Comparison of ENCODE assay signal across 8 mouse cellular contexts in genomic region chr10:81285694-81286450, GRCm38 (mm10). TPM values are rescaled to one million over a fixed set of nuclear protein-coding genes. Genes with fewer than 3 reads are reported as not detected.
A peak's percentile ranks its signal among the peaks of the same experiment; 100 is the strongest.
DNase-seq lines count a peak whose midpoint lies in the region; ATAC-seq and TF ChIP-seq lines count a peak whose summit lies in the region.

No protein-coding gene starts in this region.

- CTCF ChIA-PET in Patski (lab: Charles Lee), result no interaction called here

- whole genome bisulfite sequencing in hindbrain, embryonic 12.5 days, result 3% methylated on average over 54 of the region's 54 CpGs
- 4% methylated on average over 53 of the region's 54 CpGs for WGBS in macrophage (ENCODE audit: missing documents)

- no peaks in the 10 kb centered on the region for H3K79me2 ChIP-seq in macrophage (ENCODE audit: inconsistent target)

- no peaks in the 10 kb centered on the region for H3K9me3 ChIP-seq in hindbrain, embryonic 12.5 days (replicated peaks)

- in situ Hi-C loops in Patski (cut with MboI; ENCODE audit: low pct_unique_long_range_greater_than_20kb), result loop anchor here (5.0 kb wide), 2 partner anchors 66 to 166 kb away; partner anchors contain the start of gene Hmg20b

- peak; percentile 71 for ATAC-seq in Patski
- peak; percentile 62 for ATAC-seq in hindbrain, embryonic 12.5 days (ENCODE audit: low FRiP score)

- TF ChIP-seq CTCF in Patski (IDR thresholded peaks at IDR 0.05), result no peak

- no peaks in the 10 kb centered on the region for H3K36me3 ChIP-seq in hindbrain, embryonic 12.5 days
- no peaks in the 10 kb centered on the region for H3K36me3 ChIP-seq in macrophage (ENCODE audit: inconsistent target)

- no peak overlapping the region for H3K27ac ChIP-seq in hindbrain, embryonic 12.5 days
- no peak overlapping the region for H3K27ac ChIP-seq in macrophage

- POLR2A ChIA-PET in Patski (lab: Charles Lee), result interaction anchor here (0.7 to 2.5 kb wide), 2 partner anchors 18 to 19 kb away, joined by 3 to 8 read pairs; no protein-coding TSS in a partner anchor

- peak; percentile 39 for DNase-seq in Patski (ENCODE audit: low read depth, low spot score)
- peak; percentile 83 for DNase-seq in cerebellum, adult 8-10 months
- DNase-seq in forelimb bud, embryonic 11.5 days (ENCODE audit: low read depth, low spot score), result peak; percentile 89
- peak; percentile 79 to 94 for DNase-seq in layer of hippocampus, postnatal 25 days (ENCODE audit: extremely low spot score in 1 of 2, low spot score in 1 of 2)
- DNase-seq in retina, postnatal 7 days (ENCODE audit: low read depth, low spot score), result peak; percentile 77
- peak; percentile 87 to 97 for DNase-seq in urinary bladder, adult 18-20 months (ENCODE audit: low spot score in 2 of 2)

- peak overlapping the region; percentile 65 for H3K9ac ChIP-seq in hindbrain, embryonic 12.5 days

- H3K4me2 ChIP-seq in hindbrain, embryonic 12.5 days (replicated peaks), result peak overlapping the region; percentile 81

- peaks cover 14% of the 10 kb centered on the region for H3K4me1 ChIP-seq in hindbrain, embryonic 12.5 days

- H3K4me3 ChIP-seq in hindbrain, embryonic 12.5 days, result peak overlapping the region; percentile 50
- H3K4me3 ChIP-seq in macrophage (ENCODE audit: inconsistent target), result peak overlapping the region; percentile 48

- no peaks in the 10 kb centered on the region for H3K27me3 ChIP-seq in Patski
- peaks cover 66% of the 10 kb centered on the region for H3K27me3 ChIP-seq in hindbrain, embryonic 12.5 days

RNA-seq across cellular contexts. Expression of gene Tjp3, which starts 5.5 kb away (rescaled TPM):
- 6.5 TPM for polyA plus RNA-seq in Patski (2021)
- 5.4 and 6.8 TPM in 2 replicates for polyA plus RNA-seq in hindbrain, embryonic 12.5 days (2016; fragmentation: Nextera tagmentation; extraction: Ambion mirVana)
- total RNA-seq in layer of hippocampus, postnatal 25 days (2021), result 1 to 10 TPM in 1 of 2 experiments, under 1 TPM in 1; 0.86 to 1.2 TPM
- total RNA-seq in macrophage (2018; cell fraction: chromatin; rRNA removed), result 10 to 100 TPM in 7 of 26 experiments, 1 to 10 TPM in 18, under 1 TPM in 1; 0.75 to 37.3 (median 7.3) TPM
- total RNA-seq in macrophage (2018; cell fraction: cytosol; rRNA removed), result 1 to 10 TPM; 1.1 to 6.3 (median 2.9) TPM
- total RNA-seq in macrophage (2018; cell fraction: nucleus; rRNA removed), result 10 to 100 TPM in 2 of 26 experiments, 1 to 10 TPM in 23, under 1 TPM in 1; 0.63 to 11.8 (median 3.8) TPM
- polyA plus RNA-seq in macrophage (2018), result 1.7 to 4.2 TPM (median 3.3 TPM) in 3 replicates

RNA-seq across cellular contexts. Expression of gene Pip5k1c, which starts 6.9 kb away (rescaled TPM):
- polyA plus RNA-seq in Patski (2021) (51.5 TPM), macrophage (2018) (63.2 to 85.8 TPM (median 77.1 TPM) in 3 replicates)
- polyA plus RNA-seq in hindbrain, embryonic 12.5 days (2016; fragmentation: Nextera tagmentation; extraction: Ambion mirVana), result 97.3 and 103 TPM in 2 replicates
- 100 to 1,000 TPM; 306 to 318 TPM for total RNA-seq in layer of hippocampus, postnatal 25 days (2021)
- total RNA-seq in macrophage (2018; cell fraction: chromatin; rRNA removed), result 100 to 1,000 TPM in 24 of 26 experiments, 10 to 100 TPM in 2; 39.6 to 234 (median 132) TPM
- 100 to 1,000 TPM in 10 of 26 experiments, 10 to 100 TPM in 16; 63.7 to 115 (median 91.8) TPM for total RNA-seq in macrophage (2018; cell fraction: cytosol; rRNA removed)
- total RNA-seq in macrophage (2018; cell fraction: nucleus; rRNA removed), result 100 to 1,000 TPM in 17 of 26 experiments, 10 to 100 TPM in 9; 68.2 to 171 (median 103) TPM

RNA-seq across cellular contexts. Expression of gene Apba3, which starts 19.1 kb away (rescaled TPM):
- polyA plus RNA-seq in Patski (2021), result 71.4 TPM
- 36.9 and 38.1 TPM in 2 replicates for polyA plus RNA-seq in hindbrain, embryonic 12.5 days (2016; fragmentation: Nextera tagmentation; extraction: Ambion mirVana)
- total RNA-seq in layer of hippocampus, postnatal 25 days (2021), result 10 to 100 TPM; 35.4 to 39.5 TPM
- 10 to 100 TPM; 10.4 to 52.3 (median 28.9) TPM for total RNA-seq in macrophage (2018; cell fraction: chromatin; rRNA removed)
- total RNA-seq in macrophage (2018; cell fraction: cytosol; rRNA removed), result 10 to 100 TPM; 16.1 to 31.6 (median 19.8) TPM
- 10 to 100 TPM in 24 of 26 experiments, 1 to 10 TPM in 2; 7.3 to 38.0 (median 21.2) TPM for total RNA-seq in macrophage (2018; cell fraction: nucleus; rRNA removed)
- 9.8 to 31.4 TPM (median 19.8 TPM) in 3 replicates for polyA plus RNA-seq in macrophage (2018)

RNA-seq across cellular contexts. Expression of gene Mrpl54, which starts 19.1 kb away (rescaled TPM):
- polyA plus RNA-seq in Patski (2021), result 98.3 TPM
- polyA plus RNA-seq in hindbrain, embryonic 12.5 days (2016; fragmentation: Nextera tagmentation; extraction: Ambion mirVana), result 142 and 155 TPM in 2 replicates
- total RNA-seq in layer of hippocampus, postnatal 25 days (2021), result 10 to 100 TPM; 38.6 to 44.0 TPM
- total RNA-seq in macrophage (2018; cell fraction: chromatin; rRNA removed), result 10 to 100 TPM in 19 of 26 experiments, 1 to 10 TPM in 7; 6.0 to 21.6 (median 12.7) TPM
- 100 to 1,000 TPM in 1 of 26 experiments, 10 to 100 TPM in 25; 68.1 to 101 (median 82.8) TPM for total RNA-seq in macrophage (2018; cell fraction: cytosol; rRNA removed)
- total RNA-seq in macrophage (2018; cell fraction: nucleus; rRNA removed), result 10 to 100 TPM; 10.4 to 36.7 (median 20.6) TPM
- 39.4 to 78.9 TPM (median 55.8 TPM) in 3 replicates for polyA plus RNA-seq in macrophage (2018)

RNA-seq across cellular contexts. Expression of gene Matk, which starts 33.1 kb away (rescaled TPM):
- polyA plus RNA-seq in Patski (2021) (1.5 TPM), macrophage (2018) (5.3 to 5.7 TPM (median 5.5 TPM) in 3 replicates)
- polyA plus RNA-seq in hindbrain, embryonic 12.5 days (2016; fragmentation: Nextera tagmentation; extraction: Ambion mirVana), result 6.3 and 6.8 TPM in 2 replicates
- 100 to 1,000 TPM; 222 to 244 TPM for total RNA-seq in layer of hippocampus, postnatal 25 days (2021)
- 10 to 100 TPM in 12 of 26 experiments, 1 to 10 TPM in 11, under 1 TPM in 2, not detected in 1; 0.60 to 51.1 (median 7.7) TPM for total RNA-seq in macrophage (2018; cell fraction: chromatin; rRNA removed)
- 1 to 10 TPM in 13 of 26 experiments, under 1 TPM in 13; 0.11 to 7.1 (median 2.0) TPM for total RNA-seq in macrophage (2018; cell fraction: cytosol; rRNA removed)
- 10 to 100 TPM in 11 of 26 experiments, 1 to 10 TPM in 4, under 1 TPM in 10, not detected in 1; 0.14 to 29.8 (median 7.9) TPM for total RNA-seq in macrophage (2018; cell fraction: nucleus; rRNA removed)

Comparison
In these comparisons a context has a peak if more than half of its experiments do, and no peak if none do; other contexts are left out.
1. DNase-seq: peak in every context shown above with its lines; median percentile 92 in urinary bladder, adult 18-20 months; 89 in forelimb bud, embryonic 11.5 days; 86 in layer of hippocampus, postnatal 25 days; 83 in cerebellum, adult 8-10 months; 77 in retina, postnatal 7 days; 39 in Patski.